Mouse (Mus musculus): Measurements from ENCODE around the gene Fbxw7.

- TF ChIP-seq GATA1 (IDR thresholded peaks at IDR 0.05; ENCODE audit: borderline replicate concordance, low read length) (no peak), CTCF (IDR thresholded peaks at IDR 0.05; ENCODE audit: low read depth, low read length) (no peak)
Observed at GRCm38 (mm10) chr3:84978676-84979075, 163.6 kb downstream of the Fbxw7 start.

Measured in G1E (cell line).